In the genomic region with DNA sequence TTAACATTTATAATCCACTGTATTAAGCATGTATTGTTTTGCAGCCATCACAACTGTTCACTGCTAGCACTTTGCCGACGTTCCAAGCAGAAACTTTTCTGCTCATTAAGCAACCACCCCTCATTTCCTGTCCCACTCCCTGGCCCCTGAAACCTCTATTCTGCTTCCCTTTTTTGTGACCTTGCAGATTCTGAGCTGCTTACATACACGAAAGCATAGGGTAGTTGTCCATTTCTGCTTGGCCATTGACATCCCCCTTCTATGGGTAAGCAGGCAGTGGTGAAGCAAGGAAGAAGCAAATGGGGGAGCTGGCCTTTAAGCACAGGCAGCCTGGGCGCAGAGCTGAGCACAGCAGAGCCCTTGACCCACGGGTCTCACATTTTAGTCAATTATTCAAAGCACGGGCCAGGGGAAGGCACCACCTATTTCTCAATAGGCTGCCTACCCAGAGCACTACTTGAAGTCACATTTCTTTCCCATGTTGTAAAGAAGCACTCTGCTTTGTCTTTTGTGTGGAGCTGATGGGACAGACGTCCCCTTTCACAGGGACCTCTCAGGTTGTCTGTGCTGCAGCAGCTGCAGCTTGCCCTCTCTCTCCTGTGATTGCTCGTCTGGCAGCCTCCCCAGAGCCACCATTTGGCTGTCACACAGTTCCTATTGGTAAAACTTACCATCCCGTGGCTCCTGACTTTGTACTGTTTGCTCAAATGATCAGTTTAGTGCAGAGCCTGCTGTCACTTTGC, we compare ENCODE assay signal across 9 mouse cellular contexts. TPM values are rescaled to one million over a fixed set of nuclear protein-coding genes. Genes with fewer than 3 reads are reported as not detected.
A peak's percentile ranks its signal among the peaks of the same experiment; 100 is the strongest.
DNase-seq lines count a peak whose midpoint lies in the region; ATAC-seq and TF ChIP-seq lines count a peak whose summit lies in the region.
"Had no signal": no experiment of that assay in that cellular context is flagged by ENCODE, and none has a peak within 500 bp of the region (broad histone marks: within the 10 kb centered on the region; RNA-seq: fewer than 3 reads in every experiment).

No protein-coding gene starts in this region.

- intact Hi-C loops in left cerebral cortex, adult 2 months (cut with DNase I) = no loop called here

- ATAC-seq in hindbrain, embryonic 13.5 days (ENCODE audit: low FRiP score) = peak; percentile 57
- ATAC-seq in midbrain, embryonic 15.5 days (replicated peaks) = peak; percentile 52; the same call in 1 of the 2 replicates

- no peak for TF ChIP-seq CTCF in left cerebral cortex, adult 2 months (IDR thresholded peaks at IDR 0.05)

- no peak overlapping the region for H3K9ac ChIP-seq in hindbrain, embryonic 13.5 days
- no peak overlapping the region for H3K9ac ChIP-seq in midbrain, embryonic 15.5 days

- DNase-seq in hindbrain, embryonic 10.5 days (ENCODE audit: low spot score) = no peak
- peak; percentile 24 for DNase-seq in adrenal gland, adult 8-10 months
- peak; percentile 32 to 35 for DNase-seq in kidney, postnatal 36 days
- DNase-seq in frontal cortex, postnatal 14 days (ENCODE audit: low spot score in 2 of 2) = no peak
- no peak for DNase-seq in right cerebral cortex, postnatal 10 days (ENCODE audit: low spot score in 2 of 2)
- DNase-seq in left cerebral cortex, adult 2 months (ENCODE audit: extremely low spot score in 1 of 2, low spot score in 2 of 2) = no peak

- no peak overlapping the region for H3K4me3 ChIP-seq in hindbrain, embryonic 13.5 days
- no peak overlapping the region for H3K4me3 ChIP-seq in hindbrain, embryonic 10.5 days
- H3K4me3 ChIP-seq in midbrain, embryonic 15.5 days = no peak overlapping the region
- no peak overlapping the region for H3K4me3 ChIP-seq in left cerebral cortex, adult 2 months

- no peaks in the 10 kb centered on the region for H3K36me3 ChIP-seq in hindbrain, embryonic 13.5 days
- H3K36me3 ChIP-seq in hindbrain, embryonic 10.5 days = no peaks in the 10 kb centered on the region
- H3K36me3 ChIP-seq in midbrain, embryonic 15.5 days (replicated peaks) = no peaks in the 10 kb centered on the region

- H3K27me3 ChIP-seq in hindbrain, embryonic 13.5 days = no peaks in the 10 kb centered on the region
- H3K27me3 ChIP-seq in hindbrain, embryonic 10.5 days (ENCODE audit: insufficient read depth, poor library complexity, severe bottlenecking) = no peaks in the 10 kb centered on the region
- H3K27me3 ChIP-seq in midbrain, embryonic 15.5 days (replicated peaks) = no peaks in the 10 kb centered on the region

- peak overlapping the region; percentile 60 for H3K27ac ChIP-seq in hindbrain, embryonic 13.5 days
- H3K27ac ChIP-seq in hindbrain, embryonic 10.5 days = no peak overlapping the region
- no peak overlapping the region; the same call in 1 of the 2 replicates for H3K27ac ChIP-seq in midbrain, embryonic 15.5 days
- H3K27ac ChIP-seq in left cerebral cortex, adult 2 months = no peak overlapping the region

- no peaks in the 10 kb centered on the region for H3K9me3 ChIP-seq in hindbrain, embryonic 13.5 days
- no peaks in the 10 kb centered on the region for H3K9me3 ChIP-seq in hindbrain, embryonic 10.5 days
- H3K9me3 ChIP-seq in midbrain, embryonic 15.5 days = no peaks in the 10 kb centered on the region

- H3K4me1 ChIP-seq in hindbrain, embryonic 13.5 days (replicated peaks) = peaks cover 9% of the 10 kb centered on the region
- peaks cover 9% of the 10 kb centered on the region for H3K4me1 ChIP-seq in hindbrain, embryonic 10.5 days (replicated peaks)
- no peaks in the 10 kb centered on the region for H3K4me1 ChIP-seq in midbrain, embryonic 15.5 days

- WGBS in hindbrain, embryonic 13.5 days = 33% methylated on average over 9 of the region's 9 CpGs
- 44% methylated on average over 9 of the region's 9 CpGs for WGBS in hindbrain, embryonic 10.5 days
- WGBS in midbrain, embryonic 15.5 days = 38% methylated on average over 9 of the region's 9 CpGs

- H3K4me2 ChIP-seq in hindbrain, embryonic 13.5 days = no peak overlapping the region
- no peak overlapping the region for H3K4me2 ChIP-seq in midbrain, embryonic 15.5 days

RNA-seq across cellular contexts. Expression of a gene that starts 25.1 kb away (rescaled TPM):
- polyA plus RNA-seq in hindbrain, embryonic 13.5 days (2015; fragmentation: Nextera tagmentation; extraction: Ambion mirVana) = not detected in 2 replicates
- polyA plus RNA-seq in hindbrain, embryonic 10.5 days (2016; fragmentation: Nextera tagmentation; extraction: Ambion mirVana) = not detected in 2 replicates
- not detected for total RNA-seq in adrenal gland, adult 8-10 months (2022)
- not detected in 2 replicates for polyA plus RNA-seq in midbrain, embryonic 15.5 days (2015; fragmentation: Nextera tagmentation; extraction: Ambion mirVana)
- not detected for total RNA-seq in left cerebral cortex, adult 2 months (2021)
- total RNA-seq: layer of hippocampus, postnatal 25 days had no signal

Comparison
In these comparisons a context has a peak if more than half of its experiments do, and no peak if none do; other contexts are left out.
1. DNase-seq: peak in adrenal gland, adult 8-10 months (single experiment) and kidney, postnatal 36 days (2 of 2); none in hindbrain, embryonic 10.5 days (single experiment), frontal cortex, postnatal 14 days (0 of 2), right cerebral cortex, postnatal 10 days (0 of 2) and left cerebral cortex, adult 2 months (0 of 2).